Mouse (Mus musculus) limb, embryonic 12.5 days (tissue): ENCODE data around the gene Ifit3. TPM values are rescaled to one million over a fixed set of nuclear protein-coding genes. Genes with fewer than 3 reads are reported as not detected.
"Not testable (repeated sequence)": the region's sequence is repeated elsewhere in the genome, so short reads cannot be mapped to it uniquely, and the experiment has no call there.

Source experiments
- ATAC-seq: fragments of 200-750 bp; cut with Nextera tagmentation; 2 replicates; pipeline ENCODE4 v1.8.0; 2017; ENCODE audit warnings: low read depth, moderate TSS enrichment; ENCODE audit not compliant: insufficient number of reproducible peaks, insufficient read depth, low FRiP score, low TSS enrichment
- H3K27ac ChIP-seq: fragments of 300-500 bp; sonication (generic); 2 replicates; pipeline ENCODE4 v1.5.1; 2016; ENCODE audit warnings: mild to moderate bottlenecking, moderate library complexity
- H3K27me3 ChIP-seq: fragments of 300-500 bp; sonication (generic); 2 replicates; pipeline ENCODE4 v1.6.1; 2016; ENCODE audit warnings: mild to moderate bottlenecking, moderate library complexity
- H3K36me3 ChIP-seq: fragments of 300-500 bp; sonication (generic); 2 replicates; pipeline ENCODE4 v1.6.1; 2016; ENCODE audit warnings: mild to moderate bottlenecking, moderate library complexity
- H3K4me1 ChIP-seq: fragments of 300-500 bp; sonication (generic); replicated peaks from 2 replicates; pipeline ENCODE4 v1.6.1; 2016
- H3K4me2 ChIP-seq: fragments of 300-500 bp; sonication (generic); 2 replicates; pipeline ENCODE4 v1.6.1; 2016; ENCODE audit warnings: mild to moderate bottlenecking, moderate library complexity
- H3K4me3 ChIP-seq: fragments of 300-500 bp; sonication (generic); replicated peaks from 2 replicates; pipeline ENCODE4 v1.5.1; 2016; ENCODE audit warnings: mild to moderate bottlenecking
- H3K9ac ChIP-seq: fragments of 300-500 bp; sonication (generic); replicated peaks from 2 replicates; pipeline ENCODE4 v1.6.1; 2016; ENCODE audit warnings: mild to moderate bottlenecking, moderate library complexity
- H3K9me3 ChIP-seq: fragments of 300-500 bp; sonication (generic); 2 replicates; pipeline ENCODE4 v1.6.1; 2016; ENCODE audit warnings: mild to moderate bottlenecking, moderate library complexity
- WGBS: fragments of 180-500 bp; shearing (Covaris S2); methylation state at CpG from one replicate; pipeline ENCODE4 v1.1.7; 2016; 5-methylcytosine and 5-hydroxymethylcytosine counted together
- polyA plus RNA-seq: library from polyadenylated mRNA; unstranded; fragments of >200 nt; fragmentation: Nextera tagmentation; extraction: Ambion mirVana; gene quantifications from 2 replicates; pipeline ENCODE4 v1.2.1, GENCODE M21; 2016

Ifit3 gene
- polyA plus RNA-seq, 1 experiment from 2014 or later = 2.1 TPM

GRCm38 (mm10) chr19:34562556-34562955 lies 20.8 kb upstream of the Ifit3 start:
- Histone ChIP-seq H3K9me3 (no peaks in the 10 kb centered on the region), H3K4me1 (no peaks in the 10 kb centered on the region), H3K4me2 (no peak overlapping the region), H3K27ac (no peak overlapping the region), H3K36me3 (no peaks in the 10 kb centered on the region), H3K27me3 (no peaks in the 10 kb centered on the region), H3K9ac (no peak overlapping the region), H3K4me3 (no peak overlapping the region)
- ATAC-seq = no peak

- Histone ChIP-seq H3K4me3 (no peak overlapping the region), H3K4me2 (no peak overlapping the region), H3K27me3 (no peaks in the 10 kb centered on the region), H3K36me3 (no peaks in the 10 kb centered on the region), H3K27ac (no peak overlapping the region), H3K4me1 (peaks cover 16% of the 10 kb centered on the region; the same call in 1 of the 2 replicates), H3K9ac (no peak overlapping the region), H3K9me3 (no peaks in the 10 kb centered on the region)
- ATAC-seq = no peak
- 92% methylated on average over 1 of the region's 1 CpGs for WGBS
These were observed 17.1 kb upstream of the Ifit3 start for GRCm38 (mm10) chr19:34566178-34566784.

- peaks cover 16% of the 10 kb centered on the region; the same call in 1 of the 2 replicates for H3K4me1 ChIP-seq
- H3K9ac ChIP-seq = no peak overlapping the region
- peaks cover 5% of the 10 kb centered on the region; the same call in 1 of the 2 replicates for H3K36me3 ChIP-seq
- H3K9me3 ChIP-seq = no peaks in the 10 kb centered on the region
- no peak overlapping the region for H3K4me2 ChIP-seq
- WGBS = 47% methylated on average over 7 of the region's 7 CpGs
- H3K27ac ChIP-seq = peak overlapping the region; percentile 1; the same call in 1 of the 2 replicates
- ATAC-seq = no peak
- H3K27me3 ChIP-seq = no peaks in the 10 kb centered on the region
- no peak overlapping the region for H3K4me3 ChIP-seq
These were observed 14.1 kb upstream of the Ifit3 start for GRCm38 (mm10) chr19:34568988-34569895.

GRCm38 (mm10) chr19:34569896-34570476 lies 13.3 kb upstream of the Ifit3 start:
- ATAC-seq = no peak; the same call in 1 of the 2 replicates
- Histone ChIP-seq H3K36me3 (peaks cover 5% of the 10 kb centered on the region; the same call in 1 of the 2 replicates), H3K9me3 (no peaks in the 10 kb centered on the region), H3K27ac (peak overlapping the region; percentile 1; the same call in 1 of the 2 replicates), H3K4me1 (peaks cover 16% of the 10 kb centered on the region; the same call in 1 of the 2 replicates), H3K4me3 (no peak overlapping the region), H3K4me2 (no peak overlapping the region), H3K9ac (no peak overlapping the region), H3K27me3 (no peaks in the 10 kb centered on the region)
- 55% methylated on average over 4 of the region's 4 CpGs for WGBS

DNA sequence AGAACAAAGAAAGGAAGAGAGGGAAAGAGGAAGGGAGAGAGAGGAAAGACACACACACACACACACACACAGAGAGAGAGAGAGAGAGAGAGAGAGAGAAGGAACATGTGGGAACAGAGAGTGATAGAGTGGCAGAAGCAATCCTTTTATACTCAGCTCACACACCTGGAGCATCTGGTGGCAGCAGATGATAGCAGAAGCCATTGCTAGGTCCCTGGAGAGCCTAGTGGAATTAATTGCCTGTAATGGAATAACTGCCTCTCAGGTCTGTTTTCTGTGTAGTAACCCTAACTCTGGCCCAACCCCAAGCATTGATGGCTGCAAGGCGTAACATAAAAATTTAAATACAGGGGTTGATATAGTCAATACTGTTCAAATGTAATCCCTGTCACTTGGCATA lies 12.3 kb upstream of the Ifit3 start:
- Histone ChIP-seq H3K27me3 (no peaks in the 10 kb centered on the region), H3K9me3 (no peaks in the 10 kb centered on the region), H3K4me1 (peaks cover 16% of the 10 kb centered on the region; the same call in 1 of the 2 replicates), H3K4me2 (no peak overlapping the region), H3K36me3 (peaks cover 5% of the 10 kb centered on the region; the same call in 1 of the 2 replicates), H3K4me3 (no peak overlapping the region), H3K9ac (no peak overlapping the region), H3K27ac (no peak overlapping the region)
- no peak for ATAC-seq
- 87% methylated on average over 1 of the region's 1 CpGs for WGBS

GRCm38 (mm10) chr19:34573650-34574049 lies 9.7 kb upstream of the Ifit3 start:
- H3K36me3 ChIP-seq = peaks cover 5% of the 10 kb centered on the region; the same call in 1 of the 2 replicates
- no peaks in the 10 kb centered on the region for H3K27me3 ChIP-seq
- WGBS = 92% methylated on average over 5 of the region's 5 CpGs
- no peak overlapping the region for H3K4me3 ChIP-seq
- H3K4me2 ChIP-seq = no peak overlapping the region
- H3K9me3 ChIP-seq = no peaks in the 10 kb centered on the region
- H3K4me1 ChIP-seq = peaks cover 16% of the 10 kb centered on the region; the same call in 1 of the 2 replicates
- H3K9ac ChIP-seq = no peak overlapping the region
- ATAC-seq = no peak
- H3K27ac ChIP-seq = no peak overlapping the region

GRCm38 (mm10) chr19:34577121-34577520 lies 6.2 kb upstream of the Ifit3 start:
- no peak for ATAC-seq
- no peak overlapping the region for H3K4me2 ChIP-seq
- H3K36me3 ChIP-seq = peaks cover 5% of the 10 kb centered on the region; the same call in 1 of the 2 replicates
- no peaks in the 10 kb centered on the region for H3K9me3 ChIP-seq
- no peak overlapping the region for H3K27ac ChIP-seq
- no peaks in the 10 kb centered on the region for H3K27me3 ChIP-seq
- no peaks in the 10 kb centered on the region for H3K4me1 ChIP-seq
- H3K4me3 ChIP-seq = no peak overlapping the region
- WGBS = 74% methylated on average over 1 of the region's 1 CpGs
- no peak overlapping the region for H3K9ac ChIP-seq

DNA sequence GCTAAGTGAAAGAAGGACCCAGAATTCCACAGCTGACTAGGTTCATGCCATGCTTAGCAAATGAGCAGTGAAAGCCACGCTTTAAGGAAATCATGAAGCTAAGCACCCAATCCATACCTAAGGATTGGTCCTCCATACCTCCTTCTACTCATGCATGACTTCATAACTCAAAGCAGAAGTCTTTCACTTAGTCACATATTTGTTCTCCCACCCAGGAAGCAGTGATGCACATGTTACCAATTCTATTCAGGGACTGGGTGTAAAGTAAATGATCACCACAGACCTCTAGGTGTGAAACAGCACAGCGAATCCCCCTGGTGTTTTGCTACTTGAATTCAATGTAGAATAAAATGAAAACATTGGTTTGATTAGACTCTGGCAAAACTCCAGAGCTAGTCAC lies 635 bp upstream of the Ifit3 start:
- H3K9me3 ChIP-seq, ATAC-seq, H3K27me3 ChIP-seq, H3K4me3 ChIP-seq, H3K4me2 ChIP-seq, H3K4me1 ChIP-seq, H3K9ac ChIP-seq, H3K36me3 ChIP-seq, H3K27ac ChIP-seq: not testable (repeated sequence)
- WGBS = 79% methylated on average over 2 of the region's 2 CpGs

- not testable (repeated sequence) for H3K36me3 ChIP-seq, H3K4me2 ChIP-seq, H3K27me3 ChIP-seq, H3K4me3 ChIP-seq, H3K27ac ChIP-seq, H3K9me3 ChIP-seq, ATAC-seq, H3K4me1 ChIP-seq, H3K9ac ChIP-seq
- WGBS = 70% methylated on average over 5 of the region's 5 CpGs
These were observed 2.6 kb downstream of the Ifit3 start for GRCm38 (mm10) chr19:34585740-34586458.

- not testable (repeated sequence) for H3K27me3 ChIP-seq, H3K4me1 ChIP-seq, H3K36me3 ChIP-seq, H3K27ac ChIP-seq, H3K4me2 ChIP-seq, ATAC-seq, H3K9ac ChIP-seq, H3K9me3 ChIP-seq, H3K4me3 ChIP-seq
- WGBS = 83% methylated on average over 7 of the region's 12 CpGs
These were observed 4.8 kb downstream of the Ifit3 start for GRCm38 (mm10) chr19:34587898-34588692.
